ENCODE assay signal across 8 mouse cellular contexts in genomic region chr1:36691271-36692155, GRCm38 (mm10). TPM values are rescaled to one million over a fixed set of nuclear protein-coding genes. Genes with fewer than 3 reads are reported as not detected.
DNase-seq lines count a peak whose midpoint lies in the region; ATAC-seq and TF ChIP-seq lines count a peak whose summit lies in the region.

TSS of gene Cox5b (plus strand) at chr1:36691449.

- dilution Hi-C loops in CH12.LX (cut with MboI; ENCODE audit: extremely low pct_ligation_motif_present, extremely low pct_unique_long_range_greater_than_20kb, low sequenced_read_pairs), result no loop called here

- TF ChIP-seq CTCF in CH12.LX (conservative IDR thresholded peaks at IDR 0.05 in 1 of 2, IDR thresholded peaks at IDR 0.05 in 1 of 2; ENCODE audit: low read depth in 2 of 2, low read length in 2 of 2), result no peak

- peak within 1 kb of the TSS; percentile 93 for H3K4me2 ChIP-seq in CH12.LX (ENCODE audit: insufficient read depth, low read depth, poor library complexity, severe bottlenecking)
- peak within 1 kb of the TSS; percentile 84 for H3K4me2 ChIP-seq in forebrain, embryonic 11.5 days (ENCODE audit: low read depth, low read length, severe bottlenecking)
- peak within 1 kb of the TSS; percentile 71 for H3K4me2 ChIP-seq in heart, embryonic 16.5 days (ENCODE audit: low read depth, low read length)
- H3K4me2 ChIP-seq in liver, embryonic 15.5 days, result peak within 1 kb of the TSS; percentile 78
- H3K4me2 ChIP-seq in neural tube, embryonic 12.5 days (replicated peaks), result peak within 1 kb of the TSS; percentile 91

- peaks cover 0 to 19% of the 10 kb centered on the region in 2 experiments; a peak in 2 of 4 replicates for H3K4me1 ChIP-seq in CH12.LX (ENCODE audit: control insufficient read depth in 1 of 2, insufficient read depth in 2 of 2)
- H3K4me1 ChIP-seq in forebrain, embryonic 11.5 days (replicated peaks; ENCODE audit: control insufficient read depth, insufficient read depth, low read length), result peaks cover 5% of the 10 kb centered on the region
- peaks cover 9% of the 10 kb centered on the region for H3K4me1 ChIP-seq in heart, embryonic 16.5 days (ENCODE audit: control insufficient read depth, insufficient read depth, low read length)
- H3K4me1 ChIP-seq in liver, embryonic 15.5 days (replicated peaks), result peaks cover 17% of the 10 kb centered on the region
- peaks cover 10% of the 10 kb centered on the region for H3K4me1 ChIP-seq in neural tube, embryonic 12.5 days

- peaks cover 12% of the 10 kb centered on the region for H3K79me2 ChIP-seq in CH12.LX (replicated peaks; ENCODE audit: control insufficient read depth, extremely low read depth, insufficient read depth, poor library complexity, severe bottlenecking)

- TF ChIP-seq EP300 in CH12.LX (IDR thresholded peaks at IDR 0.05; ENCODE audit: low read length), result no peak

- in situ Hi-C loops in CH12.LX (cut with MboI; ENCODE audit: low pct_ligation_motif_present, low pct_unique_long_range_greater_than_20kb, low sequenced_read_pairs), result no loop called here

- no peak for TF ChIP-seq RAD21 in CH12.LX (IDR thresholded peaks at IDR 0.05; ENCODE audit: low read depth, low read length)

- H3K9ac ChIP-seq in CH12.LX (ENCODE audit: insufficient read depth, low read depth), result peak within 1 kb of the TSS; percentile 90
- peak within 1 kb of the TSS; percentile 78 for H3K9ac ChIP-seq in forebrain, embryonic 11.5 days (ENCODE audit: low read length)
- H3K9ac ChIP-seq in heart, embryonic 16.5 days (ENCODE audit: low read length), result peak within 1 kb of the TSS; percentile 94
- peak within 1 kb of the TSS; percentile 74 for H3K9ac ChIP-seq in liver, embryonic 15.5 days
- H3K9ac ChIP-seq in neural tube, embryonic 12.5 days, result peak within 1 kb of the TSS; percentile 82

- ATAC-seq in forebrain, embryonic 11.5 days (replicated peaks; ENCODE audit: low FRiP score), result peak; percentile 96
- ATAC-seq in heart, embryonic 16.5 days (replicated peaks; ENCODE audit: extremely low read depth, insufficient read depth, low FRiP score), result peak; percentile 94
- ATAC-seq in liver, embryonic 15.5 days (ENCODE audit: insufficient read depth), result peak; percentile 96
- peak; percentile 94 for ATAC-seq in neural tube, embryonic 12.5 days (ENCODE audit: low FRiP score, low read depth)

- DNase-seq in CH12.LX (ENCODE audit: extremely low read depth), result peak; percentile 99
- DNase-seq in c-Kit-positive CD71-positive TER-119-negative erythroid progenitor cells, embryonic 14.5 days (ENCODE audit: low read depth), result peak; percentile 98
- DNase-seq in forebrain, embryonic 11.5 days (ENCODE audit: low spot score), result peak; percentile 99
- DNase-seq in kidney, postnatal 36 days, result peak; percentile 98 to 99
- DNase-seq in telencephalon, adult 2 months (ENCODE audit: low read depth, low spot score), result peak; percentile 97

- peak within 1 kb of the TSS; percentile 70 to 97 (median 91) for H3K4me3 ChIP-seq in CH12.LX (replicated peaks in 1 of 3; ENCODE audit: low read depth in 2 of 3, low read length in 2 of 3, poor library complexity in 1 of 3)
- H3K4me3 ChIP-seq in forebrain, embryonic 11.5 days (ENCODE audit: low read depth, low read length), result peak within 1 kb of the TSS; percentile 86
- H3K4me3 ChIP-seq in heart, embryonic 16.5 days (ENCODE audit: low read length), result peak within 1 kb of the TSS; percentile 92
- peak within 1 kb of the TSS; percentile 73 for H3K4me3 ChIP-seq in liver, embryonic 15.5 days (replicated peaks)
- peak within 1 kb of the TSS; percentile 90 for H3K4me3 ChIP-seq in neural tube, embryonic 12.5 days

- H3K9me3 ChIP-seq in CH12.LX (replicated peaks; ENCODE audit: low read length), result no peaks in the 10 kb centered on the region
- H3K9me3 ChIP-seq in forebrain, embryonic 11.5 days (ENCODE audit: control insufficient read depth, low read length), result no peaks in the 10 kb centered on the region
- H3K9me3 ChIP-seq in heart, embryonic 16.5 days (replicated peaks; ENCODE audit: control insufficient read depth, low read length), result no peaks in the 10 kb centered on the region
- no peaks in the 10 kb centered on the region for H3K9me3 ChIP-seq in liver, embryonic 15.5 days (replicated peaks)
- H3K9me3 ChIP-seq in neural tube, embryonic 12.5 days, result no peaks in the 10 kb centered on the region

- H3K27ac ChIP-seq in CH12.LX (ENCODE audit: insufficient read depth, low read depth), result peak within 1 kb of the TSS; percentile 10; the same call in 1 of the 2 replicates
- H3K27ac ChIP-seq in forebrain, embryonic 11.5 days (ENCODE audit: low read depth, low read length), result no peak within 1 kb of the TSS
- peak within 1 kb of the TSS; percentile 85 for H3K27ac ChIP-seq in heart, embryonic 16.5 days (ENCODE audit: low read length)
- H3K27ac ChIP-seq in liver, embryonic 15.5 days (replicated peaks), result peak within 1 kb of the TSS; percentile 59
- H3K27ac ChIP-seq in neural tube, embryonic 12.5 days, result no peak within 1 kb of the TSS

- WGBS in forebrain, embryonic 11.5 days, result 1% methylated on average over 65 of the region's 68 CpGs
- 1% methylated on average over 68 of the region's 68 CpGs for WGBS in heart, embryonic 16.5 days
- WGBS in liver, embryonic 15.5 days (ENCODE audit: insufficient replicate concordance), result under 1% methylated on average over 68 of the region's 68 CpGs
- WGBS in neural tube, embryonic 12.5 days, result 1% methylated on average over 68 of the region's 68 CpGs

- peak; percentile 78 for TF ChIP-seq POLR2A in CH12.LX (IDR thresholded peaks at IDR 0.05; ENCODE audit: low read depth, low read length)

- peaks cover 14 to 33% of the 10 kb centered on the region in 2 experiments for H3K36me3 ChIP-seq in CH12.LX (replicated peaks in 1 of 2; ENCODE audit: control insufficient read depth in 1 of 2, insufficient read depth in 1 of 2, low read length in 1 of 2)
- H3K36me3 ChIP-seq in forebrain, embryonic 11.5 days (ENCODE audit: control insufficient read depth, insufficient read depth, low read length), result no peaks in the 10 kb centered on the region
- H3K36me3 ChIP-seq in heart, embryonic 16.5 days (ENCODE audit: control insufficient read depth, insufficient read depth), result peaks cover 18% of the 10 kb centered on the region
- peaks cover 26% of the 10 kb centered on the region for H3K36me3 ChIP-seq in liver, embryonic 15.5 days (replicated peaks)
- peaks cover 15% of the 10 kb centered on the region for H3K36me3 ChIP-seq in neural tube, embryonic 12.5 days

- H3K27me3 ChIP-seq in CH12.LX (replicated peaks), result no peaks in the 10 kb centered on the region
- H3K27me3 ChIP-seq in forebrain, embryonic 11.5 days (ENCODE audit: control insufficient read depth, insufficient read depth, low read length), result no peaks in the 10 kb centered on the region
- no peaks in the 10 kb centered on the region for H3K27me3 ChIP-seq in heart, embryonic 16.5 days (ENCODE audit: control insufficient read depth, insufficient read depth, low read length)
- H3K27me3 ChIP-seq in liver, embryonic 15.5 days, result no peaks in the 10 kb centered on the region
- no peaks in the 10 kb centered on the region for H3K27me3 ChIP-seq in neural tube, embryonic 12.5 days (replicated peaks)

TF ChIP-seq in CH12.LX, 34 proteins besides CTCF, POLR2A, EP300 and RAD21:
- TF ChIP-seq TCF12 (IDR thresholded peaks at IDR 0.05; ENCODE audit: low read depth, low read length), result peak; percentile 62
- peak; percentile 86 for TF ChIP-seq NELFE (IDR thresholded peaks at IDR 0.05; ENCODE audit: low read depth, low read length)
- peak; percentile 33; the same call in 1 of the 2 replicates for TF ChIP-seq MAX (IDR thresholded peaks at IDR 0.05; ENCODE audit: low read length)
- peak; percentile 63; the same call in 1 of the 2 replicates for TF ChIP-seq KAT2A (IDR thresholded peaks at IDR 0.05; ENCODE audit: insufficient replicate concordance, low read length)
- no peak for TF ChIP-seq MAFK (IDR thresholded peaks at IDR 0.05; ENCODE audit: insufficient replicate concordance, low read length)
- no peak for TF ChIP-seq ZKSCAN1 (IDR thresholded peaks at IDR 0.05; ENCODE audit: borderline replicate concordance, low read depth, low read length)
- 0 out of 2 replicates have a peak, but pooled peaks have one; percentile 63 for TF ChIP-seq POLR2AphosphoS2 (IDR thresholded peaks at IDR 0.05; ENCODE audit: low read depth, low read length)
- TF ChIP-seq SIN3A (IDR thresholded peaks at IDR 0.05; ENCODE audit: low read length), result peak; percentile 83; the same call in 1 of the 2 replicates
- TF ChIP-seq JUN (IDR thresholded peaks at IDR 0.05; ENCODE audit: insufficient read depth, low read depth, low read length), result no peak
- TF ChIP-seq CHD1 (IDR thresholded peaks at IDR 0.05; ENCODE audit: low read depth, low read length), result no peak
- peak; percentile 84 for TF ChIP-seq ZMIZ1 (IDR thresholded peaks at IDR 0.05; ENCODE audit: low read depth, low read length)
- TF ChIP-seq MXI1 (IDR thresholded peaks at IDR 0.05; ENCODE audit: low read depth, low read length), result peak; percentile 66
- TF ChIP-seq ELF1 (IDR thresholded peaks at IDR 0.05; ENCODE audit: low read depth, low read length), result peak; percentile 97
- peak; percentile 85 for TF ChIP-seq HCFC1 (IDR thresholded peaks at IDR 0.05; ENCODE audit: low read depth, low read length)
- TF ChIP-seq USF1 (IDR thresholded peaks at IDR 0.05; ENCODE audit: low read depth, low read length), result no peak
- peak; percentile 43; the same call in 1 of the 2 replicates for TF ChIP-seq E2F4 (IDR thresholded peaks at IDR 0.05; ENCODE audit: insufficient replicate concordance, low read depth, low read length)
- no peak for TF ChIP-seq MAZ (IDR thresholded peaks at IDR 0.05; ENCODE audit: low read depth, low read length)
- TF ChIP-seq TBP (conservative IDR thresholded peaks at IDR 0.05; ENCODE audit: low read depth, low read length), result 0 out of 2 replicates have a peak, but pooled peaks have one; percentile 46
- TF ChIP-seq MEF2A (IDR thresholded peaks at IDR 0.05; ENCODE audit: borderline replicate concordance, low read depth, low read length), result peak; percentile 63; the same call in 1 of the 2 replicates
- TF ChIP-seq UBTF (IDR thresholded peaks at IDR 0.05; ENCODE audit: low read depth, low read length), result no peak
- TF ChIP-seq NRF1 (IDR thresholded peaks at IDR 0.05; ENCODE audit: low read depth, low read length), result peak; percentile 94
TF ChIP-seq in CH12.LX: peak in this region for 14.

RNA-seq across cellular contexts. Expression of gene Cox5b, which starts in this region (rescaled TPM):
- total RNA-seq in CH12.LX (2012; rRNA removed), result 448 and 523 TPM in 2 replicates
- total RNA-seq in CH12.LX (2014; rRNA removed), result 476 and 504 TPM in 2 replicates
- polyA plus RNA-seq in CH12.LX (2012; ENCODE audit: insufficient read length, low read depth), result 538 and 599 TPM in 2 replicates
- 437 and 453 TPM in 2 replicates for polyA plus RNA-seq in forebrain, embryonic 11.5 days (2014; fragmentation: Nextera tagmentation; extraction: Ambion mirVana)
- polyA plus RNA-seq in heart, embryonic 16.5 days (2015; fragmentation: Nextera tagmentation; extraction: Ambion mirVana), result 1,342 and 1,400 TPM in 2 replicates
- polyA plus RNA-seq in liver, embryonic 15.5 days (2015; fragmentation: Nextera tagmentation; extraction: Ambion mirVana), result 362 and 401 TPM in 2 replicates
- 532 and 537 TPM in 2 replicates for polyA plus RNA-seq in neural tube, embryonic 12.5 days (2016; fragmentation: Nextera tagmentation; extraction: Ambion mirVana)

Comparison
In these comparisons a context has a peak if more than half of its experiments do, and no peak if none do; other contexts are left out.
1. H3K27ac ChIP-seq: peak in CH12.LX (single experiment), heart, embryonic 16.5 days (single experiment) and liver, embryonic 15.5 days (single experiment); none in forebrain, embryonic 11.5 days (single experiment) and neural tube, embryonic 12.5 days (single experiment).
2. Peak in every context shown above with its lines, with median percentiles within 50 percentile points of each other: DNase-seq, H3K4me2 ChIP-seq, H3K4me3 ChIP-seq, H3K9ac ChIP-seq and ATAC-seq.